Mouse (Mus musculus) small intestine, adult 2 months (tissue): ENCODE data around the gene Plxdc2.

Experiments used
- CTCF ChIP-seq: fragments of 200-500 bp; IDR thresholded peaks from 2 replicates; pipeline ENCODE4 v1.5.1; 2012; ENCODE audit warnings: low read depth, mild to moderate bottlenecking, control low read depth, inconsistent platforms, low read length, moderate library complexity, mixed read lengths; ENCODE audit not compliant: insufficient replicate concordance, insufficient read length; ENCODE audit errors: extremely low read depth
- POLR2A ChIP-seq: fragments of 200-500 bp; IDR thresholded peaks from 2 replicates; pipeline ENCODE4 v1.6.1; 2012; ENCODE audit warnings: low read depth, mild to moderate bottlenecking, control low read depth, inconsistent platforms, low read length, moderate library complexity

GRCm38 (mm10) chr2:16356106-16356818 is at the start of gene Plxdc2:
- no peak for TF ChIP-seq POLR2A
- TF ChIP-seq CTCF, result no peak
